In the genomic region with DNA sequence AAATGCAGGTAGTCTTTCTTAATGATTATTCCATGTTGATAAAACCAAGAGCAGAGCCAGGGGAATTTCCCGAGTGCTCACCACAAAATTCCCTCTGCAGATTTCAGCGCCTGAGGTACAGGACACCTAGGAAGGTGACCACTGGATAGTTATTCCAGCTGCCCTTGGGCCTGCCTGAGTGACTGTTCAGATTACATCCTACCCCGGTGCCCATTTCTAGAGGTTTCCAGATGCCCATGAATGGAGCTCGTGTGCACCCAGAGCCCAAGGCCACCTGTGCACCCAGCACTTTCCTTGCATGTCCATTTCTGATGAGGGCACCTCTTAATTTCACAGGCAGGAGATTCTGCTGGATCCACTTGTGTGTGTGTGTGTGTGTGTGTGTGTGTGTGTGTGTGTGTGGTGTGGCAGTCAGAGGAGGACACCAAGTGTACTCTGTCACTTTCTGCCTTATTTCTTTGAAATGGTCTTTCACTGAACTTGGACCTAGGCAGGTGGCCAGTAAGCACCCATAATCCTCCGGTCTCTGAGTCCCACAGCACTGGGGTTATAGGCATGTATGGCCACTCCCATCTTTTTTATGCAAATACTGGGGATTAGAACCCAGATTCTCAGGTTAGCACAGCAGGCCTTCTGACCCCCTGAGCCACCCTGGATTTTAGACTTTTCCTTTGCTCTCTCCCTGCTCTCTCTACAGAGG, we compare ENCODE assay signal across 13 mouse cellular contexts. TPM values are rescaled to one million over a fixed set of nuclear protein-coding genes. Genes with fewer than 3 reads are reported as not detected.
A peak's percentile ranks its signal among the peaks of the same experiment; 100 is the strongest.
DNase-seq lines count a peak whose midpoint lies in the region; ATAC-seq lines count a peak whose summit lies in the region.
"Had no signal": no experiment of that assay in that cellular context is flagged by ENCODE, and none has a peak within 500 bp of the region (broad histone marks: within the 10 kb centered on the region; RNA-seq: fewer than 3 reads in every experiment).

No protein-coding gene starts in this region.

- no peak overlapping the region for H3K4me3 ChIP-seq in heart, embryonic 15.5 days
- no peak overlapping the region for H3K4me3 ChIP-seq in brown adipose tissue, adult 24 weeks (ENCODE audit: insufficient read depth, low read depth, low read length)
- H3K4me3 ChIP-seq in liver, embryonic 15.5 days (replicated peaks) = no peak overlapping the region
- H3K4me3 ChIP-seq: embryonic facial prominence, embryonic 13.5 days; limb, embryonic 12.5 days had no signal

- H3K27me3 ChIP-seq in heart, embryonic 15.5 days = no peaks in the 10 kb centered on the region
- no peaks in the 10 kb centered on the region for H3K27me3 ChIP-seq in liver, embryonic 15.5 days
- H3K27me3 ChIP-seq: CH12.LX; embryonic facial prominence, embryonic 13.5 days; limb, embryonic 12.5 days; Patski had no signal

- H3K27ac ChIP-seq in heart, embryonic 15.5 days = peak overlapping the region; percentile 93
- H3K27ac ChIP-seq in brown adipose tissue, adult 24 weeks (replicated peaks; ENCODE audit: low read depth, low read length) = peak overlapping the region; percentile 48
- H3K27ac ChIP-seq in liver, embryonic 15.5 days (replicated peaks) = peak overlapping the region; percentile 91

- no peak for DNase-seq in heart, postnatal 4 days
- DNase-seq in R1 (ENCODE audit: low read depth, low spot score) = peak; percentile 43
- DNase-seq in right cerebral cortex, adult 2 months (ENCODE audit: low spot score in 2 of 2) = no peak
- no peak for DNase-seq in right cerebral cortex, postnatal 25 days
- DNase-seq: cerebellum, postnatal 14 days had no signal

- no peaks in the 10 kb centered on the region for H3K9me3 ChIP-seq in heart, embryonic 15.5 days (replicated peaks)
- no peaks in the 10 kb centered on the region for H3K9me3 ChIP-seq in liver, embryonic 15.5 days (replicated peaks)
- H3K9me3 ChIP-seq: embryonic facial prominence, embryonic 13.5 days; limb, embryonic 12.5 days had no signal

- no peak for ATAC-seq in heart, embryonic 15.5 days (replicated peaks; ENCODE audit: insufficient number of reproducible peaks, insufficient read depth, low FRiP score, low read depth)
- ATAC-seq in liver, embryonic 15.5 days (ENCODE audit: insufficient read depth) = no peak
- ATAC-seq: forebrain, embryonic 16.5 days had no signal

- H3K9ac ChIP-seq in heart, embryonic 15.5 days = no peak overlapping the region
- peak overlapping the region; percentile 52; the same call in 1 of the 2 replicates for H3K9ac ChIP-seq in liver, embryonic 15.5 days
- H3K9ac ChIP-seq: embryonic facial prominence, embryonic 13.5 days; limb, embryonic 12.5 days had no signal

- H3K4me2 ChIP-seq in heart, embryonic 15.5 days = no peak overlapping the region
- peak overlapping the region; percentile 73; the same call in 1 of the 2 replicates for H3K4me2 ChIP-seq in liver, embryonic 15.5 days
- H3K4me2 ChIP-seq: embryonic facial prominence, embryonic 13.5 days; limb, embryonic 12.5 days had no signal

- no peaks in the 10 kb centered on the region for H3K36me3 ChIP-seq in heart, embryonic 15.5 days
- no peaks in the 10 kb centered on the region for H3K36me3 ChIP-seq in liver, embryonic 15.5 days (replicated peaks)
- H3K36me3 ChIP-seq: embryonic facial prominence, embryonic 13.5 days; limb, embryonic 12.5 days had no signal

- H3K4me1 ChIP-seq in heart, embryonic 15.5 days (replicated peaks) = peaks cover 86% of the 10 kb centered on the region
- peaks cover 46% of the 10 kb centered on the region for H3K4me1 ChIP-seq in brown adipose tissue, adult 24 weeks (ENCODE audit: control insufficient read depth, insufficient read depth, insufficient read length, low read length)
- H3K4me1 ChIP-seq in liver, embryonic 15.5 days (replicated peaks) = peaks cover 96% of the 10 kb centered on the region

- WGBS in heart, embryonic 15.5 days = 83% methylated on average over 5 of the region's 5 CpGs
- WGBS in liver, embryonic 15.5 days (ENCODE audit: insufficient replicate concordance) = 76% methylated on average over 5 of the region's 5 CpGs

RNA-seq across cellular contexts. Expression of gene Nek6, which starts 22.9 kb away (rescaled TPM):
- polyA plus RNA-seq in heart, embryonic 15.5 days (2015; fragmentation: Nextera tagmentation; extraction: Ambion mirVana) = 60.8 and 71.4 TPM in 2 replicates
- 10 to 100 TPM; 24.8 to 26.0 TPM for total RNA-seq in heart, postnatal 4 days (2021)
- polyA plus RNA-seq in brown adipose tissue, adult 24 weeks (2012; ENCODE audit: insufficient read depth, insufficient read length, missing spikeins) = 8.5 and 15.7 TPM in 2 replicates
- polyA plus RNA-seq in liver, embryonic 15.5 days (2015; fragmentation: Nextera tagmentation; extraction: Ambion mirVana) = 36.2 and 37.3 TPM in 2 replicates
